Mouse (Mus musculus): Measurements from ENCODE around the gene Acss1. TPM values are rescaled to one million over a fixed set of nuclear protein-coding genes. Genes with fewer than 3 reads are reported as not detected.

Acss1 gene
- 19.8 and 20.1 TPM in 2 replicates for polyA plus RNA-seq (2015; fragmentation: Nextera tagmentation; extraction: Ambion mirVana)

- Histone ChIP-seq H3K9ac (peak within 1 kb of the TSS; percentile 81), H3K4me3 (peak within 1 kb of the TSS; percentile 70), H3K9me3 (no peaks in the 10 kb centered on the region), H3K36me3 (no peaks in the 10 kb centered on the region), H3K4me2 (peak within 1 kb of the TSS; percentile 92), H3K27me3 (peaks cover 20% of the 10 kb centered on the region), H3K27ac (peak within 1 kb of the TSS; percentile 73), H3K4me1 (replicated peaks) (peaks cover 24% of the 10 kb centered on the region)
- ATAC-seq (ENCODE audit: low FRiP score), result peak; percentile 78
- WGBS, result 3% methylated on average over 59 of the region's 61 CpGs
Observed at GRCm38 (mm10) chr2:150667820-150668766, at the start of gene Acss1. TSS of gene Acss1 (minus strand) at chr2:150668500.

- no peaks in the 10 kb centered on the region for H3K9me3 ChIP-seq
- no peak overlapping the region for H3K4me3 ChIP-seq
- H3K27me3 ChIP-seq, result no peaks in the 10 kb centered on the region
- H3K36me3 ChIP-seq, result no peaks in the 10 kb centered on the region
- no peak overlapping the region for H3K4me2 ChIP-seq
- H3K4me1 ChIP-seq (replicated peaks), result no peaks in the 10 kb centered on the region
- WGBS, result 82% methylated on average over 4 of the region's 4 CpGs
- no peak overlapping the region for H3K27ac ChIP-seq
- H3K9ac ChIP-seq, result no peak overlapping the region
- no peak for ATAC-seq (ENCODE audit: low FRiP score)
Observed at GRCm38 (mm10) chr2:150712167-150712674, 43.9 kb upstream of the Acss1 start.

- Histone ChIP-seq H3K36me3 (no peaks in the 10 kb centered on the region), H3K4me3 (no peak overlapping the region), H3K4me2 (no peak overlapping the region), H3K27me3 (peaks cover 76% of the 10 kb centered on the region), H3K9ac (no peak overlapping the region), H3K27ac (no peak overlapping the region), H3K9me3 (no peaks in the 10 kb centered on the region), H3K4me1 (replicated peaks) (peaks cover 13% of the 10 kb centered on the region)
- ATAC-seq (ENCODE audit: low FRiP score), result no peak
- 79% methylated on average over 6 of the region's 6 CpGs for WGBS
Observed at GRCm38 (mm10) chr2:150691481-150692170, 23.3 kb upstream of the Acss1 start.

GRCm38 (mm10) chr2:150690216-150690615 is 21.9 kb upstream of the Acss1 start:
- no peak for ATAC-seq (ENCODE audit: low FRiP score)
- Histone ChIP-seq H3K9me3 (no peaks in the 10 kb centered on the region), H3K9ac (no peak overlapping the region), H3K36me3 (no peaks in the 10 kb centered on the region), H3K4me2 (no peak overlapping the region), H3K4me3 (no peak overlapping the region), H3K27me3 (peaks cover 83% of the 10 kb centered on the region), H3K4me1 (replicated peaks) (peaks cover 13% of the 10 kb centered on the region), H3K27ac (no peak overlapping the region)
- 11% methylated on average over 11 of the region's 11 CpGs for WGBS

GRCm38 (mm10) chr2:150689223-150689800 is 21.0 kb upstream of the Acss1 start, which contains the start of gene Vsx1:
TSS of gene Vsx1 (minus strand) at chr2:150689360.
- Histone ChIP-seq H3K27me3 (peaks cover 89% of the 10 kb centered on the region), H3K27ac (no peak within 1 kb of the TSS), H3K4me3 (peak within 1 kb of the TSS; percentile 45), H3K9ac (peak within 1 kb of the TSS; percentile 71), H3K4me2 (peak within 1 kb of the TSS; percentile 75), H3K36me3 (no peaks in the 10 kb centered on the region), H3K4me1 (replicated peaks) (peaks cover 13% of the 10 kb centered on the region), H3K9me3 (no peaks in the 10 kb centered on the region)
- peak; percentile 53; the same call in 1 of the 2 replicates for ATAC-seq (ENCODE audit: low FRiP score)
- WGBS, result 44% methylated on average over 16 of the region's 16 CpGs

GRCm38 (mm10) chr2:150688541-150689186 is 20.4 kb upstream of the Acss1 start:
- Histone ChIP-seq H3K4me1 (replicated peaks) (peaks cover 13% of the 10 kb centered on the region), H3K9ac (peak overlapping the region; percentile 71), H3K4me3 (peak overlapping the region; percentile 45), H3K27me3 (peaks cover 91% of the 10 kb centered on the region), H3K27ac (no peak overlapping the region), H3K9me3 (no peaks in the 10 kb centered on the region), H3K4me2 (peak overlapping the region; percentile 75), H3K36me3 (no peaks in the 10 kb centered on the region)
- WGBS, result under 1% methylated on average over 44 of the region's 44 CpGs
- peak; percentile 76 for ATAC-seq (ENCODE audit: low FRiP score)

- Histone ChIP-seq H3K27ac (no peak overlapping the region), H3K9ac (peak overlapping the region; percentile 71), H3K4me1 (replicated peaks) (peaks cover 13% of the 10 kb centered on the region), H3K4me2 (peak overlapping the region; percentile 75), H3K36me3 (no peaks in the 10 kb centered on the region), H3K27me3 (peaks cover 94% of the 10 kb centered on the region), H3K9me3 (no peaks in the 10 kb centered on the region), H3K4me3 (peak overlapping the region; percentile 45)
- ATAC-seq (ENCODE audit: low FRiP score), result no peak
- 6% methylated on average over 23 of the region's 23 CpGs for WGBS
Observed at GRCm38 (mm10) chr2:150687871-150688540, 19.7 kb upstream of the Acss1 start.

- no peak overlapping the region for H3K27ac ChIP-seq
- ATAC-seq (ENCODE audit: low FRiP score), result no peak
- H3K36me3 ChIP-seq, result no peaks in the 10 kb centered on the region
- H3K4me3 ChIP-seq, result no peak overlapping the region
- no peak overlapping the region for H3K9ac ChIP-seq
- WGBS, result 93% methylated on average over 9 of the region's 9 CpGs
- H3K4me1 ChIP-seq (replicated peaks), result peaks cover 13% of the 10 kb centered on the region
- H3K4me2 ChIP-seq, result no peak overlapping the region
- peaks cover 78% of the 10 kb centered on the region for H3K27me3 ChIP-seq
- no peaks in the 10 kb centered on the region for H3K9me3 ChIP-seq
Observed at GRCm38 (mm10) chr2:150685389-150685788, 17.1 kb upstream of the Acss1 start.

GRCm38 (mm10) chr2:150684451-150684850 is 16.2 kb upstream of the Acss1 start:
- peaks cover 13% of the 10 kb centered on the region for H3K4me1 ChIP-seq (replicated peaks)
- ATAC-seq (ENCODE audit: low FRiP score), result no peak
- H3K9ac ChIP-seq, result no peak overlapping the region
- peaks cover 72% of the 10 kb centered on the region for H3K27me3 ChIP-seq
- no peaks in the 10 kb centered on the region for H3K36me3 ChIP-seq
- H3K4me3 ChIP-seq, result no peak overlapping the region
- H3K27ac ChIP-seq, result no peak overlapping the region
- WGBS, result 78% methylated on average over 12 of the region's 12 CpGs
- no peak overlapping the region for H3K4me2 ChIP-seq
- H3K9me3 ChIP-seq, result no peaks in the 10 kb centered on the region

GRCm38 (mm10) chr2:150681581-150681980 is 13.3 kb upstream of the Acss1 start:
- H3K27me3 ChIP-seq, result peaks cover 64% of the 10 kb centered on the region
- no peaks in the 10 kb centered on the region for H3K36me3 ChIP-seq
- H3K4me3 ChIP-seq, result no peak overlapping the region
- no peak for ATAC-seq (ENCODE audit: low FRiP score)
- H3K9me3 ChIP-seq, result no peaks in the 10 kb centered on the region
- no peak overlapping the region for H3K9ac ChIP-seq
- H3K4me2 ChIP-seq, result no peak overlapping the region
- 71% methylated on average over 4 of the region's 4 CpGs for WGBS
- no peaks in the 10 kb centered on the region for H3K4me1 ChIP-seq (replicated peaks)
- no peak overlapping the region for H3K27ac ChIP-seq

GRCm38 (mm10) chr2:150678392-150678791 is 10.1 kb upstream of the Acss1 start:
- WGBS, result 2% methylated on average over 3 of the region's 3 CpGs
- H3K4me2 ChIP-seq, result no peak overlapping the region
- ATAC-seq (ENCODE audit: low FRiP score), result no peak
- no peaks in the 10 kb centered on the region for H3K9me3 ChIP-seq
- H3K27me3 ChIP-seq, result peaks cover 52% of the 10 kb centered on the region
- no peak overlapping the region for H3K27ac ChIP-seq
- no peak overlapping the region for H3K9ac ChIP-seq
- H3K4me1 ChIP-seq (replicated peaks), result peaks cover 4% of the 10 kb centered on the region; the same call in 1 of the 2 replicates
- H3K36me3 ChIP-seq, result no peaks in the 10 kb centered on the region
- no peak overlapping the region for H3K4me3 ChIP-seq
